Mouse (Mus musculus): ENCODE data around the gene Gm7982. TPM values are rescaled to one million over a fixed set of nuclear protein-coding genes. Genes with fewer than 3 reads are reported as not detected.
"Not testable (repeated sequence)": the region's sequence is repeated elsewhere in the genome, so short reads cannot be mapped to it uniquely, and the experiment has no call there.

Gene Gm7982
- total RNA-seq (2021): not detected

- not testable (repeated sequence) for DNase-seq
Observed at GRCm38 (mm10) chr5:95741714-95742113, at the start of gene Gm7982. Gene Gm7982 (plus strand): TSS chr5:95742014.

- not testable (repeated sequence) for DNase-seq
Observed at GRCm38 (mm10) chr5:95736073-95736472, 5.7 kb upstream of the Gm7982 start, which contains the start of gene Gm7978. Gene Gm7978 (minus strand): TSS chr5:95736173.

- not testable (repeated sequence) for DNase-seq
Observed at GRCm38 (mm10) chr5:95775690-95776089, 33.9 kb downstream of the Gm7982 start, which contains the start of gene E330014E10Rik. Gene E330014E10Rik (plus strand): TSS chr5:95775990.

Other genes starting within 250 kb of the Gm7982 start
- gene Gm3286, start 231.3 kb upstream of the Gm7982 start, total RNA-seq (2021): not detected
- gene Gm7971, start 147.1 kb upstream of the Gm7982 start, total RNA-seq (2021): not detected
- not detected for gene Gm7978, start 5.8 kb upstream of the Gm7982 start, total RNA-seq (2021)
- not detected for gene E330014E10Rik, start 34.0 kb downstream of the Gm7982 start, total RNA-seq (2021)
- not detected for gene Cxcl13, start 214.9 kb downstream of the Gm7982 start, total RNA-seq (2021)

All from layer of hippocampus, postnatal 36 days (tissue).